Mouse (Mus musculus): ENCODE data around the gene Mpped1. TPM values are rescaled to one million over a fixed set of nuclear protein-coding genes. Genes with fewer than 3 reads are reported as not detected.
A peak's percentile ranks its signal among the peaks of the same experiment; 100 is the strongest.

Mpped1 gene
- total and polyA plus RNA-seq, 3 experiments: not detected

DNA sequence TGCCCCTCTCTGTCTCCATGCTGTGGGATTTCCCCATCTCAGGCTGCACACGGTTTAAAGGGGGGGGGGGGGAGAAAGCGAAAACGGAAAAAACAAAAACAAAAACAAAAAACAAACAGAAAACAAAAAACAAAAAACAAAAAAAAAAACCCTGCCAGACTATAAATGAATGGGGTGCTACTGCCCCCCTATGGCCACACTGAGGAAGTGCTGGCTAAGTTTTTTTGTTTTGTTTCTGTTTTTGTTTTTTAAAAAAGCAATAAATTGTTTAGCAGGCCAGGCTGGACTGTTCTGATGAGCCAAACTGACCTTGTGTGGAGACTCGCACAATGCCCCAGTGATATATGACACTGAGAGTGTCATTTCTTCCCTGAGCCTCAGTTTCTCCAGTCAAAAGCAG lies 20.3 kb upstream of the Mpped1 start:
- Histone ChIP-seq H3K4me1 (ENCODE audit: control insufficient read depth in 1 of 2, insufficient read depth in 2 of 2, low read length in 2 of 2) (no peaks in the 10 kb centered on the region), H3K27ac (ENCODE audit: control insufficient read depth, low read depth, low read length) (no peak overlapping the region), H3K9me3 (replicated peaks; ENCODE audit: insufficient read depth, low read length) (no peaks in the 10 kb centered on the region), H3K9ac (ENCODE audit: control insufficient read depth, low read depth, low read length, poor library complexity, severe bottlenecking) (no peak overlapping the region), H3K79me2 (ENCODE audit: control insufficient read depth, insufficient read depth, low read length, poor library complexity) (no peaks in the 10 kb centered on the region), H3K4me3 (ENCODE audit: control insufficient read depth in 1 of 2, insufficient read depth in 1 of 2, low read depth in 2 of 2, low read length in 2 of 2) (no peak overlapping the region), H3K27me3 (ENCODE audit: control insufficient read depth in 1 of 2, insufficient read depth in 2 of 2, low read length in 2 of 2) (no peaks in the 10 kb centered on the region), H3K36me3 (ENCODE audit: control insufficient read depth in 1 of 2, insufficient read depth in 2 of 2, low read length in 2 of 2) (no peaks in the 10 kb centered on the region)
- DNase-seq (ENCODE audit: low read depth, low spot score): no peak
- TF ChIP-seq MYC (IDR thresholded peaks at IDR 0.05; ENCODE audit: low read depth, low read length) (no peak), CTCF (IDR thresholded peaks at IDR 0.05 in 2 of 3, conservative IDR thresholded peaks at IDR 0.05 in 1 of 3; ENCODE audit: control insufficient read depth in 1 of 3, insufficient read depth in 1 of 3, low read depth in 2 of 3, low read length in 3 of 3, poor library complexity in 1 of 3, severe bottlenecking in 1 of 3) (peak; percentile 20 to 42 (median 39); a peak in 5 of 6 replicates), ZNF384 (IDR thresholded peaks at IDR 0.05; ENCODE audit: low read depth, low read length) (peak; percentile 70), RAD21 (IDR thresholded peaks at IDR 0.05; ENCODE audit: low read depth, low read length) (peak; percentile 47), SMC3 (IDR thresholded peaks at IDR 0.05; ENCODE audit: low read depth, low read length) (peak; percentile 29), MAZ (IDR thresholded peaks at IDR 0.05; ENCODE audit: low read depth, low read length) (no peak), ZC3H11A (IDR thresholded peaks at IDR 0.05; ENCODE audit: low read depth, low read length) (0 out of 2 replicates have a peak, but pooled peaks have one; percentile 7)

DNA sequence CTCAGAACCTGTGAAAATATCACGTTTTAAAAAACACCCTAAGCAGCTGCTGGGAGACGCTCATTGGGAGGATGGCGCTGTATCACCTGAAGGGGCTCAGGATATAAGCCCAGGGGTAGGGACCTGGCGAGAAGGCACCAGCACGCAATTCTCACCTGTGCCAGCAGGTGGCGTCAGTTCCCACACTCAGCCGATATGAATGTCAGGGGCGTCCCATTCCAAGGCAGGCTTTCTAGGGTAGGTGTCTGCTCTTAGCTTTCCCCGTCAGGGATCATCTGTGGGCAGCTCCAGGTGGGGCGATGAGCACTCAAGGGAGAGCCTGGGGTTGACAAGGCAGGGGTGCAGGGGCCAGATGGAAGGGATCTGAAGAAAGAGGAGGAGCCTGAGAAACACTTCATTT lies 18.6 kb upstream of the Mpped1 start:
- DNase-seq (ENCODE audit: low read depth, low spot score): no peak
- Histone ChIP-seq H3K36me3 (ENCODE audit: control insufficient read depth in 1 of 2, insufficient read depth in 2 of 2, low read length in 2 of 2) (no peaks in the 10 kb centered on the region), H3K9me3 (replicated peaks; ENCODE audit: insufficient read depth, low read length) (no peaks in the 10 kb centered on the region), H3K79me2 (ENCODE audit: control insufficient read depth, insufficient read depth, low read length, poor library complexity) (no peaks in the 10 kb centered on the region), H3K4me1 (ENCODE audit: control insufficient read depth in 1 of 2, insufficient read depth in 2 of 2, low read length in 2 of 2) (no peaks in the 10 kb centered on the region), H3K27me3 (ENCODE audit: control insufficient read depth in 1 of 2, insufficient read depth in 2 of 2, low read length in 2 of 2) (no peaks in the 10 kb centered on the region), H3K9ac (ENCODE audit: control insufficient read depth, low read depth, low read length, poor library complexity, severe bottlenecking) (no peak overlapping the region), H3K27ac (ENCODE audit: control insufficient read depth, low read depth, low read length) (no peak overlapping the region), H3K4me3 (ENCODE audit: control insufficient read depth in 1 of 2, insufficient read depth in 1 of 2, low read depth in 2 of 2, low read length in 2 of 2) (no peak overlapping the region)
- no peak for TF ChIP-seq BHLHE40 (IDR thresholded peaks at IDR 0.05; ENCODE audit: borderline replicate concordance, low read depth, low read length)
- no peak for TF ChIP-seq MAZ (IDR thresholded peaks at IDR 0.05; ENCODE audit: low read depth, low read length)
- peak; percentile 23; the same call in 1 of the 2 replicates for TF ChIP-seq SMC3 (IDR thresholded peaks at IDR 0.05; ENCODE audit: low read depth, low read length)
- no peak for TF ChIP-seq RCOR1 (IDR thresholded peaks at IDR 0.05; ENCODE audit: low read depth, low read length)
- no peak for TF ChIP-seq TBP (IDR thresholded peaks at IDR 0.05; ENCODE audit: low read depth, low read length)
- TF ChIP-seq NELFE (IDR thresholded peaks at IDR 0.05; ENCODE audit: low read depth, low read length): no peak
- TF ChIP-seq CTCF (IDR thresholded peaks at IDR 0.05 in 2 of 3, conservative IDR thresholded peaks at IDR 0.05 in 1 of 3; ENCODE audit: control insufficient read depth in 1 of 3, insufficient read depth in 1 of 3, low read depth in 2 of 3, low read length in 3 of 3, poor library complexity in 1 of 3, severe bottlenecking in 1 of 3): peak; percentile 12 to 59 (median 46); a peak in 4 of 6 replicates
- no peak for TF ChIP-seq NRF1 (IDR thresholded peaks at IDR 0.05; ENCODE audit: insufficient read depth, low read depth, low read length, poor library complexity, severe bottlenecking)
- TF ChIP-seq TCF12 (IDR thresholded peaks at IDR 0.05; ENCODE audit: low read depth, low read length): no peak
- TF ChIP-seq POLR2AphosphoS5 (IDR thresholded peaks at IDR 0.05; ENCODE audit: borderline replicate concordance, low read depth, low read length): no peak

DNA sequence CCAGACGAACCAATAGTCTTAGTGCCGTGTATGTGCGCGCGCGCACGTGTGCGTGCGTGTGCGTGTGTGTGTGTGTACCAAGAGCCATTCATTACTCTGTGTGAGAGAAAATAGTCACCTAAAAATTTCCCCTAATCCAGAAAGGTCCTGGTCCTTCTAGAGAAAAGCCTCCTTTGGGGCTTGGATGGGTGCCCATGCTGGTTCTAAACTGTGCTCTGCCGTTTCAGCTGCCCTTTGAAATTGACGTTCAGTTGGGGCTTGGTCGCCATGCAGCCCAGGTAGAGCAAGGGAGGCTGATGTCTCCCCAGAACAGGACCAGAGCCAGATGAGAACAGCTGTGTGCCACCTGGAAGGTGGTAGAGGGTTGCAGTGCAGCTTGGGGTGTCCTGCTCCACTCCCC lies 17.8 kb upstream of the Mpped1 start:
- Histone ChIP-seq H3K79me2 (ENCODE audit: control insufficient read depth, insufficient read depth, low read length, poor library complexity) (no peaks in the 10 kb centered on the region), H3K4me3 (ENCODE audit: control insufficient read depth in 1 of 2, insufficient read depth in 1 of 2, low read depth in 2 of 2, low read length in 2 of 2) (no peak overlapping the region), H3K36me3 (ENCODE audit: control insufficient read depth in 1 of 2, insufficient read depth in 2 of 2, low read length in 2 of 2) (no peaks in the 10 kb centered on the region), H3K9ac (ENCODE audit: control insufficient read depth, low read depth, low read length, poor library complexity, severe bottlenecking) (no peak overlapping the region), H3K27me3 (ENCODE audit: control insufficient read depth in 1 of 2, insufficient read depth in 2 of 2, low read length in 2 of 2) (no peaks in the 10 kb centered on the region), H3K4me1 (ENCODE audit: control insufficient read depth in 1 of 2, insufficient read depth in 2 of 2, low read length in 2 of 2) (no peaks in the 10 kb centered on the region), H3K9me3 (replicated peaks; ENCODE audit: insufficient read depth, low read length) (no peaks in the 10 kb centered on the region), H3K27ac (ENCODE audit: control insufficient read depth, low read depth, low read length) (no peak overlapping the region)
- DNase-seq (ENCODE audit: low read depth, low spot score): no peak
- TF ChIP-seq TCF12 (IDR thresholded peaks at IDR 0.05; ENCODE audit: low read depth, low read length) (no peak), TBP (IDR thresholded peaks at IDR 0.05; ENCODE audit: low read depth, low read length) (no peak), MYC (IDR thresholded peaks at IDR 0.05; ENCODE audit: low read depth, low read length) (no peak), USF2 (IDR thresholded peaks at IDR 0.05; ENCODE audit: borderline replicate concordance in 1 of 2, insufficient read depth in 1 of 2, low read depth in 1 of 2, low read length in 2 of 2) (no peak), SIN3A (IDR thresholded peaks at IDR 0.05; ENCODE audit: low read length) (no peak), CTCF (IDR thresholded peaks at IDR 0.05 in 2 of 3, conservative IDR thresholded peaks at IDR 0.05 in 1 of 3; ENCODE audit: control insufficient read depth in 1 of 3, insufficient read depth in 1 of 3, low read depth in 2 of 3, low read length in 3 of 3, poor library complexity in 1 of 3, severe bottlenecking in 1 of 3) (no peak), TAL1 (IDR thresholded peaks at IDR 0.05; ENCODE audit: low read length) (no peak), ZNF384 (IDR thresholded peaks at IDR 0.05; ENCODE audit: low read depth, low read length) (no peak)

Measured in MEL (cell line).